Mouse (Mus musculus) Patski (cell line): Measurements from ENCODE around the gene Itm2b. TPM values are rescaled to one million over a fixed set of nuclear protein-coding genes. Genes with fewer than 3 reads are reported as not detected.

Source experiments
- ATAC-seq: fragments of 100-300 bp; one replicate; pipeline ENCODE4 v1.8.0; 2021
- CTCF ChIA-PET: fragments of 350-600 bp; sonication (Branson Sonifier 250); formaldehyde crosslinking; loops from one replicate; lab custom pipeline; 2022; ENCODE audit warnings: inconsistent platforms; lab: Charles Lee
- POLR2A ChIA-PET: fragments of 350-600 bp; sonication (Branson Sonifier 250); formaldehyde crosslinking; loops from one replicate; lab custom pipeline; 2022; ENCODE audit warnings: antibody characterized with exemption, inconsistent platforms; lab: Charles Lee
- DNase-seq: peaks from one replicate; pipeline ENCODE4 v3.0.0-alpha.2; 2011; ENCODE audit warnings: low read depth, low spot score
- H3K27me3 ChIP-seq: fragments of 371-371 bp; one replicate; pipeline ENCODE4 v1.5.1; 2021
- CTCF ChIP-seq: fragments of 100-300 bp; IDR thresholded peaks from one replicate; pipeline ENCODE4 v1.5.1; 2021
- in situ Hi-C: fragments of 300-500 bp; cut with MboI; formaldehyde crosslinking; loops from 3 replicates; pipeline ENCODE4 v1.11.1; 2018; ENCODE audit warnings: low pct_unique_long_range_greater_than_20kb, mixed read lengths
- polyA plus RNA-seq: library from polyadenylated mRNA; unstranded; gene quantifications from one replicate; pipeline ENCODE4 v1.2.3, GENCODE M21; 2021

Gene Itm2b
- polyA plus RNA-seq, 1 experiment from 2014 or later = 1,100 TPM

DNA sequence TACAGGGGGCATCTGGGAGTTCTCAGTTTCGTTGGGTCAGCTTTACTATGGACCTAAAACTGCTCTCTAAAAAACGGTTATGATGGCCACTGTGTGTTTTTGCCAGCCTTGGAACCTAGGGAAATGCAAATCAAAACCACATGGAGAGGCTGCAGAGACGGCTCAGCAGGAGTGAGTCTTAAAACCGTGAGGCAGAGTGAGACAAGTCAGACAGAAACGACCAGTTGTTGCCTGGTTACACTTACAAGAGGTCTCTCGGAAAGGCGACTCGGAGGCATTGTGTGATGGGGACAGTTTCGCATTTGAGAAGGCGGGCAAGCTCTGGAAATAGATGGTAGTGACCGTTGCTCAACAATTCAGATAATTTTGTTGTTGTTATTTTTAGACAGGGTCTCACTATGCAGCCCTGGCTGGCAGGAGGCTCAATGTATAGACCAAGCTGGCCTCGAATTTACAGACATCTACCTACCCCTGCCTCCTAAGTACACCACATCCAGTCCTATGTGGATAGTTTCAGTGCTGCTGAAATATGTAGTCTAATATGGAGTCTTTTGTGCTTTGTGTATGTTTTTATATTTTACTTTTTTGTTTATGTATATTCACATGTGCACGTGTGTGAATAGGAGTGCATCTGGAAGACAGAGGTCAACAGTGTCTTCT lies 30.4 kb upstream of the Itm2b start:
- TF ChIP-seq CTCF = no peak
- H3K27me3 ChIP-seq = no peaks in the 10 kb centered on the region
- POLR2A ChIA-PET = no interaction called here
- ATAC-seq (no peak), DNase-seq (no peak)
- CTCF ChIA-PET = interaction anchor here (1.2 to 1.3 kb wide), 2 partner anchors 8 to 11 kb away, joined by 3 to 4 read pairs; no protein-coding TSS in a partner anchor
- in situ Hi-C loops = no loop called here

DNA sequence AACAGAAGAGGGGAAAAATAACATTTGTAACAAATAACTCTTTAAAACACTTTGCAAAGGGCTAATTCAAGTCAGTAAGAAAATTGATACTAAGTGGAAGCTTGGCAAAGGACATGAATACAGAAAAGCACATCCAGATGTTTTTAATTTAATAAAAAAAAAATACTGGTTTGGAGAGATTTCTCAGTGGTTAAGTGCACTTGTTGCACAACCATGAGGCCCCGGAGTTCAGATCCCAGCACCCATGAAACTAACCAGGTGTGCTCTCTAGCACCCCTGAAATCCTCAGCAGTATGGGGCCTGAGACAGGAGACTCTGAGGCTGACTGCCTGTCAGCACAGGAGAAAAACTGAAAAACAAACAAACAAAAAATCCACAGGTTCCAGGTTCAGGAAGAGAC lies 26.6 kb upstream of the Itm2b start:
- no peak for TF ChIP-seq CTCF
- DNase-seq = no peak
- ATAC-seq = no peak
- in situ Hi-C loops = no loop called here
- CTCF ChIA-PET = interaction anchor here (1.4 kb wide), 1 partner anchor 14 kb away, joined by 4 read pairs; no protein-coding TSS in a partner anchor
- POLR2A ChIA-PET = interaction anchor here (0.6 kb wide), 1 partner anchor 14 kb away, joined by 3 read pairs; no protein-coding TSS in a partner anchor
- no peaks in the 10 kb centered on the region for H3K27me3 ChIP-seq

DNA sequence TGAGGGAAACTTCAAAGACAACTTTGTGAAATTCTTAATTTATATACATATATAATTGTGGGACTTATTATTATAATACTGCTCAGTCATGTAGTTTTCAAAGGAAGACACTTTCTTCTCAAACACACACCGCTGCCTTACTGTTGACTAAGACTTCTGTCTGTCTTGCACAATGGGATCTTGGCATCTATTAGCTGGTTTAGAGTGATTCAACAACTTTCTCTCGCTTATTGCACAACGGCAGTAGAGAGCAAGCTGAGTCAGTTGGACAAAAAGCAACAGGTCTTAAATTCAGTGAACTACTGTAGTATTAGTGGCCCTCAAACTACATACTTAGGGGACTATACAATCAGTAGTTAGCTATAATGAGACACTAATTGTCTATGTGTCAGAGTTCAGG lies 25.0 kb upstream of the Itm2b start:
- no peaks in the 10 kb centered on the region for H3K27me3 ChIP-seq
- ATAC-seq = peak; percentile 84
- in situ Hi-C loops = no loop called here
- ChIA-PET POLR2A (no interaction called here), CTCF (interaction anchor here (2.8 kb wide), 1 partner anchor 15 kb away, joined by 8 read pairs; no protein-coding TSS in a partner anchor)
- no peak for TF ChIP-seq CTCF
- DNase-seq = peak; percentile 61

DNA sequence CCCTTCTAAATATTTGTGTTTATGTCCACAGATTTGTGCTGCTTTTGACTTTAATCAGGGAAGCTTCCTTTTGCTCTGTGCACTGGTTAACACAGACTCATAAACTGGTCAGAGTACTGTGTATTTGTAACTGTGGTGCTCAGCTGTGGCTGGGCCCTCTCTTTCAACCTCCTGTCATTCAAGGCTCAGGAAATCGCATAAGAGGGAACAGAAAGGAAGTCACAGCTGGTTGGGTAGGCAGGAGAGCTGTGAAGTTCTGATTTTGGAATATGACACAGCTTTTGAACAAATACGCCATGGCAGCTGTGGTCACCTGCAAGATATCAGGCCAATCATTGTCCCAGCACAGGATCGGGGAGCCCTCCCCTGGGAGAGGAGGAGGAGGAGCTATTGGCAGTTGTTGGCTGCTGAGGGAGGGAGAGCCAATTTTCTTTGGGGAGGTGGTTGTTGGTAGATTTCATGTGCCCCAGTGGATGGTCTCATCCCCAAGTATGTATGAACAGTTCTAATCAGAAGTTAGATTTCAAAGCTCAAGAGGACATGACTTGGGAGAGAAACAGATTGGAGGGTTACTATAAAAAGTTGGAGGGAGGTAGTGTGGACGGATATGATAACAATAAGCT lies 23.2 kb upstream of the Itm2b start:
- DNase-seq = no peak
- TF ChIP-seq CTCF = no peak
- ChIA-PET CTCF (interaction anchor here (2.8 kb wide), 1 partner anchor 17 kb away, joined by 8 read pairs; no protein-coding TSS in a partner anchor), POLR2A (interaction anchor here (1.6 kb wide), 1 partner anchor 14 kb away, joined by 3 read pairs; no protein-coding TSS in a partner anchor)
- no peak for ATAC-seq
- no peaks in the 10 kb centered on the region for H3K27me3 ChIP-seq
- in situ Hi-C loops = no loop called here

DNA sequence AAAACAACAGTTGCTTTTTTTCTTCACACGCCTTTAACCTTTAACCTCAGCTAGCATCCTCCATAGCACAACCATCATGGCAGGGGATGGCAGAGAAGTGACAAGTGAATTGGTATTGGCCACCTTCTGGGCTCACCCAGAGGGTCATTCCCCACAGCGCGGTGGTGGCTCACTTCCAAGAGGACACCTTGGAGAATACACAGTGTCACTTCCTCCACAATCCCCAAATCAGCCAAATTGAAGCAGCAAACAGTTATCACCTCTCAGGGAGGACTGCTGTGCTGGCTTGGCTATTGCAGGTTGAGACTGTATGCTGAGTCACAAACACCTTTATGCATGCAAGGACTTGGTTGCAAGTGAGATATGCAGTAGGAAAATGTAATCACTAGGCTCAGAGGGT lies 18.9 kb upstream of the Itm2b start:
- ATAC-seq (no peak), DNase-seq (no peak)
- in situ Hi-C loops = no loop called here
- no peak for TF ChIP-seq CTCF
- ChIA-PET CTCF (no interaction called here), POLR2A (no interaction called here)
- no peaks in the 10 kb centered on the region for H3K27me3 ChIP-seq

DNA sequence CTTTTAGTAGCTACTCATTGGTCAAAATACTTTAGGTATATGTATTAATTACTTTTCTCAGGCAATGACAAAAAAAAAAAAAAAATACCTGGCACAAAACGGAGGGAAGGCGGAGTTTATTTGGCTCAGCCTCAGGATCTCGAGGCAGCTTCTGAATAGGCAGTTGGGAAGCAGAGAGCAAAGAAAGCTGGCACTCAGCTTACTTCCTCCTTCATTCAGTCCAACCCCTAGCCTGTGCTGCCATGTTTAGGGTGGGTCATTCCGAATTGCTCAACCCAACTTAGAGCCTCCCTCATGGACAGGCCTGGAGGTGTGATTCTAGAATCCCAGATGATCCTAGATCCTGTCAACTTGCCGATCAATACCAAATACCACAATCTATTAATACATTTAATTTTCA lies 18.3 kb upstream of the Itm2b start:
- ChIA-PET POLR2A (interaction anchor here (0.6 kb wide), 1 partner anchor 684 kb away, joined by 4 read pairs; no protein-coding TSS in a partner anchor), CTCF (no interaction called here)
- H3K27me3 ChIP-seq = no peaks in the 10 kb centered on the region
- no peak for TF ChIP-seq CTCF
- ATAC-seq (no peak), DNase-seq (no peak)
- in situ Hi-C loops = no loop called here

DNA sequence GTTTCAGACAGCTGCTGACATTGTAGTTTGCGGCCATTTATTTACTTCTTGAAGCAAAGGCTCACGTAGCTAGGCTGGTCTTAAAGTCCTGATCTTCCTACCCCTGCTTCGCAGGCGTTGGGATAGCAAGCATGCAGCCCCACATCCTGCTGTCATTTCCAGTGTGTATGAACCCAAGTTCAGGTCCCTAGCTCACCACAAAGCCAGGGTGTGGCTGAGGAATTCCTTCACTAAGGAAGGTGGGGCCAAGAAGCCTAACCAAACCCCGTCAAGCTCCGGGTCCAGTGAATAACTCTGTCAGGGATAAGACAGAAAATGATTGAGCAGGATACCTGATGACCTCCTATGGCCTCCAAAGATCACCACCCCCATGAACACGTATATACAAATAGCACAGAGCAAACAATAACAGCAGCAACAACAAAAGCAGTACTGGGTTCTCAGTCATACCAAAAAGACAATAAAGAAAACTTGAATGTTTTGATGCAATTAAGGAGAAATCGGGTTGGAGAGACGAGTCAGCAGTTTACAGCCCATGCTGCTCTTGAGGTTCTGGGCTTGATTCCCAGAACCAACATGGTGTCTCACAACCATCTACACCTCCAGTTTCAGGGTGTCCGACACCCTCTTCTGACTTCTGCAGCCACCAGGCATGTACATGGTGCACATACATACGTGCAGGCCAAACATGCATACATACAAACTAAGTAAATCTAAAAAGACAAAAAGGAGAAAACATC lies 17.4 kb upstream of the Itm2b start:
- no peaks in the 10 kb centered on the region for H3K27me3 ChIP-seq
- DNase-seq (no peak), ATAC-seq (no peak)
- in situ Hi-C loops = no loop called here
- TF ChIP-seq CTCF = no peak
- ChIA-PET POLR2A (interaction anchor here (0.6 to 0.7 kb wide), 2 partner anchors 11 to 683 kb away, joined by 4 to 5 read pairs; no protein-coding TSS in a partner anchor), CTCF (no interaction called here)

DNA sequence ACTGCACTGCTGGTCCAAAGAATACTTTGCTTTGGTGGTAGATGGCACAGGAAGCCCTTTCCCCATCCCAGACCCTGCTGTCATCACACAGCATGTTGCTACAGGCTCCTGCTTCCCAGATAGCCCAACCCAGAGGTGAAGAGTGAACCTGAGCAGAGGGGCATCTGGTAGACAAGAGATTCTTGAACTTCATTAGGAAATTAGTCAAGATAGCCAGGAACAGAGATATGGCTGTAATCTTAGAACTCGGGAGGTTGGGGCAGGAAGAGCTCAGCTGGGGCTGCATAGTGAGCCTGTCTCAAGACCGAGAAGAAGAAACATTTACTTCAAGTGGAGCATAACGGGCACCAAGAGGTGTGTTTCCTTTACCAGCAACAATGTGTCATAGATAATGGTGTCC lies 16.3 kb upstream of the Itm2b start:
- in situ Hi-C loops = no loop called here
- ChIA-PET POLR2A (interaction anchor here (0.6 to 0.7 kb wide), 2 partner anchors 10 to 184 kb away, joined by 3 to 5 read pairs; no protein-coding TSS in a partner anchor), CTCF (no interaction called here)
- no peak for TF ChIP-seq CTCF
- H3K27me3 ChIP-seq = no peaks in the 10 kb centered on the region
- ATAC-seq (no peak), DNase-seq (no peak)

DNA sequence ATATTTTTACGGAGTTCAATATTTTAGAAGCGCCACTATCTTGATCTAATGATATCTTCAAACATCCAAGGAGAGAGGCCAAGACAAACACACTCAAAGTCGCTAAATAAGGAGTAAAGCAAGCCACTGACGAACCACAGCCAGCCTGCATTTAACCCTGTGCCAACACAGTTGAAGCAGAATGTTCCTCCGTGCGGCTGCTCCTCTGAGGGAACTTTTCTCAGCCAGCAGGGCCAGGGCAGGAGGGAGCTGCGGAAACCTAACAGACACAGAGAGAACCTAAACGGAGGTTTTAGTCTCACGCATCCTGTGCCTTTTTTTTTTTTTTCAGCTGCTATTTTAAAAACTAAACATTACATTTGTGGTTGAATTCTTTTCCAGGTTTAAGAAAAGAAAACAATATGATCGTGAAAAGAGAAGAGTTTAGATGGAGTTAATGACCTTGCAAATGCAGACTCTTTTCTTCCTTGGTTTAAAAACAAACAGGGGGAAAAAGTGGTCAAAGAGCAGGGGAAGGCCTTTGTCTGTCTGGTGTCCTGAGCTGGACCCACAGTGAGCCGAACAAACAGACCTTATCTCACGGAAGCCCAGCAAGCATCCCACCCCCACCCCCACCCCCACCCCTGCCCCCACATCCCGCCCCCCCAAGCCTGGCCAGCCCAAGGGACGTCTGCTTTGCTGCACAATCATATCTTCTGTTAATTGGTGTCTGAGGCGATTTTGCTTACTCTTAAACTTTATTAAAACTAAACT lies 15.0 kb upstream of the Itm2b start:
- ChIA-PET POLR2A (interaction anchor here (1.1 kb wide), 1 partner anchor 33 kb away, joined by 8 read pairs; no protein-coding TSS in a partner anchor), CTCF (no interaction called here)
- in situ Hi-C loops = no loop called here
- no peaks in the 10 kb centered on the region for H3K27me3 ChIP-seq
- no peak for DNase-seq
- no peak for TF ChIP-seq CTCF
- ATAC-seq = no peak
